Mouse (Mus musculus) CH12.LX (cell line): ENCODE results near the gene S1pr3. TPM values are rescaled to one million over a fixed set of nuclear protein-coding genes. Genes with fewer than 3 reads are reported as not detected.

Experiments
- DNase-seq: peaks from one replicate; pipeline ENCODE4 v3.0.0-alpha.2; 2013; ENCODE audit errors: extremely low read depth
- H3K27ac ChIP-seq: 2 replicates; pipeline ENCODE4 v1.5.1; 2012; ENCODE audit warnings: low read depth, mild to moderate bottlenecking, control low read depth, moderate library complexity; ENCODE audit not compliant: insufficient read depth
- H3K27me3 ChIP-seq: replicated peaks from 2 replicates; pipeline ENCODE3; 2012; ENCODE audit warnings: inconsistent platforms
- H3K36me3 ChIP-seq, 2 experiments: replicated peaks in 1 of 2; 2 replicates each; pipeline versions ENCODE3 to v1.6.1; 2012; ENCODE audit warnings: inconsistent platforms in 1 of 2, low read length in 1 of 2, mild to moderate bottlenecking in 1 of 2, mixed read lengths in 1 of 2, moderate library complexity in 1 of 2; ENCODE audit not compliant: control insufficient read depth in 1 of 2, insufficient read depth in 1 of 2
- H3K4me1 ChIP-seq, 2 experiments: 2 replicates each; pipeline ENCODE4 v1.6.1; 2012; ENCODE audit warnings: inconsistent platforms in 1 of 2, moderate library complexity in 1 of 2; ENCODE audit not compliant: insufficient read depth in 2 of 2, control insufficient read depth in 1 of 2
- H3K4me2 ChIP-seq: 2 replicates; pipeline ENCODE4 v1.6.1; 2012; ENCODE audit warnings: low read depth, mild to moderate bottlenecking, control low read depth; ENCODE audit not compliant: poor library complexity, insufficient read depth, severe bottlenecking
- H3K4me3 ChIP-seq, 3 experiments: fragments of 150-350 bp in 1 of 3; sonication (generic) in 1 of 3; replicated peaks in 1 of 3; 2 replicates each; pipeline versions ENCODE3 to v1.5.1; 2011 to 2012; ENCODE audit warnings: low read depth in 2 of 3, low read length in 2 of 3, mild to moderate bottlenecking in 2 of 3, moderate library complexity in 2 of 3, control low read depth in 1 of 3, improper control_type of control experiment in 1 of 3, inconsistent platforms in 1 of 3, mixed read lengths in 1 of 3; ENCODE audit not compliant: poor library complexity in 1 of 3
- H3K79me2 ChIP-seq: replicated peaks from 2 replicates; pipeline ENCODE4 v1.6.1; 2012; ENCODE audit warnings: mild to moderate bottlenecking, moderate library complexity; ENCODE audit not compliant: control insufficient read depth, poor library complexity, insufficient read depth, severe bottlenecking; ENCODE audit errors: extremely low read depth
- H3K9ac ChIP-seq: 2 replicates; pipeline ENCODE4 v1.6.1; 2012; ENCODE audit warnings: low read depth, mild to moderate bottlenecking, control low read depth, moderate library complexity; ENCODE audit not compliant: insufficient read depth
- H3K9me3 ChIP-seq: replicated peaks from 2 replicates; pipeline ENCODE3; 2012; ENCODE audit warnings: low read length, inconsistent platforms, mixed read lengths
- BHLHE40 ChIP-seq: IDR thresholded peaks from 2 replicates; pipeline ENCODE4 v1.6.1; 2011; ENCODE audit warnings: mild to moderate bottlenecking, low read depth, low read length, improper control_type of control experiment
- CHD2 ChIP-seq: IDR thresholded peaks from 2 replicates; pipeline ENCODE4 v1.6.1; 2011; ENCODE audit warnings: low read length, improper control_type of control experiment
- CTCF ChIP-seq, 2 experiments: IDR thresholded peaks in 1 of 2; conservative IDR thresholded peaks in 1 of 2; 2 replicates each; pipeline ENCODE4 v1.5.1; 2011 to 2012; ENCODE audit warnings: low read depth in 2 of 2, low read length in 2 of 2, improper control_type of control experiment in 1 of 2, inconsistent platforms in 1 of 2, mild to moderate bottlenecking in 1 of 2, moderate library complexity in 1 of 2
- ELF1 ChIP-seq: IDR thresholded peaks from 2 replicates; pipeline ENCODE4 v1.6.1; 2014; ENCODE audit warnings: low read depth, mild to moderate bottlenecking, inconsistent platforms, low read length, improper control_type of control experiment
- JUND ChIP-seq: conservative IDR thresholded peaks from 2 replicates; pipeline ENCODE4 v1.6.1; 2011; ENCODE audit warnings: low read depth, low read length, improper control_type of control experiment
- KAT2A ChIP-seq: IDR thresholded peaks from 2 replicates; pipeline ENCODE4 v1.6.1; 2012; ENCODE audit warnings: low read length, improper control_type of control experiment, inconsistent platforms; ENCODE audit not compliant: insufficient replicate concordance
- MAFK ChIP-seq: IDR thresholded peaks from 2 replicates; pipeline ENCODE4 v1.6.1; 2011; ENCODE audit warnings: low read length, improper control_type of control experiment; ENCODE audit not compliant: insufficient replicate concordance
- MAX ChIP-seq: IDR thresholded peaks from 2 replicates; pipeline ENCODE4 v1.6.1; 2011; ENCODE audit warnings: low read length, improper control_type of control experiment
- MAZ ChIP-seq: IDR thresholded peaks from 2 replicates; pipeline ENCODE4 v1.6.1; 2012; ENCODE audit warnings: low read depth, mild to moderate bottlenecking, inconsistent platforms, low read length, improper control_type of control experiment, moderate library complexity
- MEF2A ChIP-seq: IDR thresholded peaks from 2 replicates; pipeline ENCODE4 v1.6.1; 2014; ENCODE audit warnings: low read depth, mild to moderate bottlenecking, inconsistent platforms, low read length, improper control_type of control experiment, borderline replicate concordance
- MXI1 ChIP-seq: IDR thresholded peaks from 2 replicates; pipeline ENCODE4 v1.6.1; 2011; ENCODE audit warnings: mild to moderate bottlenecking, low read depth, low read length, improper control_type of control experiment
- NELFE ChIP-seq: IDR thresholded peaks from 2 replicates; pipeline ENCODE4 v1.6.1; 2011; ENCODE audit warnings: low read depth, low read length, improper control_type of control experiment
- NRF1 ChIP-seq: IDR thresholded peaks from 2 replicates; pipeline ENCODE4 v1.6.1; 2014; ENCODE audit warnings: low read depth, mild to moderate bottlenecking, inconsistent platforms, low read length, improper control_type of control experiment, moderate library complexity
- POLR2AphosphoS2 ChIP-seq: IDR thresholded peaks from 2 replicates; pipeline ENCODE4 v1.6.1; 2011; ENCODE audit warnings: low read depth, low read length, improper control_type of control experiment
- RCOR1 ChIP-seq: conservative IDR thresholded peaks from 2 replicates; pipeline ENCODE4 v1.6.1; 2012; ENCODE audit warnings: low read depth, mild to moderate bottlenecking, inconsistent platforms, low read length, improper control_type of control experiment
- TBP ChIP-seq: conservative IDR thresholded peaks from 2 replicates; pipeline ENCODE4 v1.6.1; 2011; ENCODE audit warnings: low read depth, low read length, improper control_type of control experiment
- TCF12 ChIP-seq: IDR thresholded peaks from 2 replicates; pipeline ENCODE4 v1.6.1; 2014; ENCODE audit warnings: low read depth, mild to moderate bottlenecking, inconsistent platforms, low read length, improper control_type of control experiment
- USF2 ChIP-seq: conservative IDR thresholded peaks from 2 replicates; pipeline ENCODE4 v1.6.1; 2011; ENCODE audit warnings: low read depth, low read length, improper control_type of control experiment
- ZC3H11A ChIP-seq: IDR thresholded peaks from 2 replicates; pipeline ENCODE4 v1.6.1; 2012; ENCODE audit warnings: low read depth, mild to moderate bottlenecking, inconsistent platforms, low read length, improper control_type of control experiment
- ZNF384 ChIP-seq: IDR thresholded peaks from 2 replicates; pipeline ENCODE4 v1.6.1; 2012; ENCODE audit warnings: low read depth, low read length, improper control_type of control experiment, inconsistent platforms
- dilution Hi-C: fragments of 300-500 bp; cut with MboI; formaldehyde crosslinking; loops from 2 replicates; pipeline ENCODE4 v1.14.3; 2020; ENCODE audit warnings: low sequenced_read_pairs; ENCODE audit not compliant: extremely low pct_unique_long_range_greater_than_20kb, extremely low pct_ligation_motif_present
- in situ Hi-C: fragments of 300-500 bp; cut with MboI; formaldehyde crosslinking; loops from 3 replicates; pipeline ENCODE4 v1.14.3; 2019; ENCODE audit warnings: low sequenced_read_pairs, low pct_ligation_motif_present, low pct_unique_long_range_greater_than_20kb, mixed read lengths
- polyA plus RNA-seq: library from polyadenylated mRNA; unstranded; fragments of >175 nt; gene quantifications from 2 replicates; pipeline ENCODE4 v1.2.1, GENCODE M21; 2012; ENCODE audit warnings: low read depth; ENCODE audit not compliant: insufficient read length
- total RNA-seq, 2 experiments: library from RNA; depleted of rRNA; stranded (reverse); fragments of 300-350 nt in 1 of 2; fragments of >200 nt in 1 of 2; gene quantifications; 2 replicates each; pipeline ENCODE4 v1.2.3; 2012 to 2014

S1pr3 gene
- total and polyA plus RNA-seq, 3 experiments = 7.5 to 33.4 (median 8.6) TPM

DNA sequence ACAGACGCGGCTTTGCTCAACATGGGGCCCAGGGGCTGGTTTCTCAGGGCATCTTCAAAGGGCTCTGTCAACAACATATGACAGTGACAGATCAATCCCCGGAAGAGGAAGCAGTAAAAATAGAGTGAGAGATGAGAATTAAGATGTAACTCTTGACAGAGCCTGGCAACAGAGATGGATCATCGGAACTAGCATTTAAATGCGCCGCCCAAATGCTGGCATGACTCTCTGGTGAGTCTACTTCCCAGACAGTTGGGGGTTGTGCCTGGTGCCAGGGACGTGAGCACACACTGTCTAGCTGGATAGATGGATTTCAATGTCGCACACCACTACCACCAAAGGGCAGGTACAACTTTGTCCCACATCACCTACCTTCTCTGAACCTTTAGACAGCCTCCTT, 34.5 kb downstream of the S1pr3 start:
- H3K36me3 ChIP-seq = no peaks in the 10 kb centered on the region
- H3K27ac ChIP-seq = no peak overlapping the region
- DNase-seq = no peak
- dilution Hi-C loops = no loop called here
- no peak overlapping the region for H3K9ac ChIP-seq
- H3K4me2 ChIP-seq = no peak overlapping the region
- no peak overlapping the region for H3K4me3 ChIP-seq
- no peaks in the 10 kb centered on the region for H3K4me1 ChIP-seq
- no peaks in the 10 kb centered on the region for H3K9me3 ChIP-seq
- peaks cover 2% of the 10 kb centered on the region for H3K27me3 ChIP-seq
- no peak for TF ChIP-seq USF2
- no peak for TF ChIP-seq POLR2AphosphoS2
- TF ChIP-seq ELF1 = no peak
- TF ChIP-seq JUND = no peak
- TF ChIP-seq ZNF384 = no peak
- TF ChIP-seq CHD2 = no peak
- TF ChIP-seq MAX = no peak
- TF ChIP-seq MEF2A = no peak
- TF ChIP-seq MXI1 = no peak
- TF ChIP-seq BHLHE40 = no peak
- no peak for TF ChIP-seq RCOR1
- no peak for TF ChIP-seq MAFK
- no peak for TF ChIP-seq NRF1
- TF ChIP-seq CTCF (conservative IDR thresholded peaks at IDR 0.05 in 1 of 2, IDR thresholded peaks at IDR 0.05 in 1 of 2; ENCODE audit: low read depth in 2 of 2, low read length in 2 of 2) = no peak
- TF ChIP-seq TBP = no peak
- no peak for TF ChIP-seq ZC3H11A
- TF ChIP-seq NELFE = no peak
- TF ChIP-seq, all 38 proteins: peak for 0
- in situ Hi-C loops = no loop called here
- no peaks in the 10 kb centered on the region for H3K79me2 ChIP-seq

DNA sequence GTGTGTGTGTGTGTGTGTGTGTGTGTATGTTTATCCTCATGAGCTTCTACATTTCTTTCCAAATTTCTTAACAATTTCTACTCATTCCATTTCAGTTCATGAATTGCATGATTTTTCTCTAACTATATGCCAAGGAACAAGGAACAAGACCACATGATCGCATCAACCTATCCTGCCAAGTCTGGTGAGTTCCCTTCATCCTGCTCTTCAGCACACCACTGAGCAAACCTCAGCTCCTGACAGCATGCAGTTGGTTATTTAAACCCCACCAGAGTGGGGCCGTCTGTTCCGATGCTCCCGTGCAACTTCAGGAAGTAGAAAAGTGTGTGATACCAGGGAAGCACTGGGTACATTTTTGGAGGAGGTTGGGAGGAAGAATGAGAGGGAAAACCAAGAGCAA, 38.1 kb downstream of the S1pr3 start:
- in situ Hi-C loops = no loop called here

More for the DNA sequence above, 38.1 kb downstream of the S1pr3 start:
- Histone ChIP-seq H3K27ac (no peak overlapping the region), H3K9ac (no peak overlapping the region), H3K4me2 (no peak overlapping the region), H3K4me1 (peaks cover 0 to 4% of the 10 kb centered on the region in 2 experiments; a peak in 1 of 4 replicates), H3K27me3 (peaks cover 2% of the 10 kb centered on the region), H3K79me2 (no peaks in the 10 kb centered on the region), H3K36me3 (no peaks in the 10 kb centered on the region), H3K9me3 (peaks cover 2% of the 10 kb centered on the region), H3K4me3 (no peak overlapping the region)
- TF ChIP-seq MAZ (no peak), KAT2A (no peak), CHD2 (no peak), MAX (no peak), TCF12 (no peak), ELF1 (no peak)
- dilution Hi-C loops = no loop called here
- DNase-seq = no peak
